Mouse (Mus musculus): Measurements from ENCODE around the gene Olfr44.

Olfr44 gene

DNA sequence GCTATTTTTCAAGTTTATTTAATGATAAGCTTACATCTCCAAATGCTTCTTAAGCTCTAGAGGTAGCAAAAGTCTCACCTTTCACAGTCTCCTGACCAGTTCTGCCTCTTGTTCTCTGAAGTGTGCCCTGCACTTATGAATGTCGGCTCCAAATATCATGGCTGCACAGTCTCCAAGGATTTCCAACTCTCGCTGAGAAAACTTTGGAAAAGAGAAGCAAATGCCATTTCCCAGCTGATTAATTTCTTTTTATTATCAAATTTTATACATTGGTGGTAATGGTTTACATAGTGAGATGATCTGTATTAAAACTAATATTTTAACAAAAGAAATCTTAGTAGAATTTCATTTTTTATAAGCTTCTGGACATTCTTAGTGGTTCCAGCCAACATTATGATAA, at the start of gene Olfr44:
Gene Olfr44 (minus strand): TSS at position 101 of the 400 bp plus-strand sequence.
- DNase-seq (ENCODE audit: extremely low spot score) = no peak

GRCm38 (mm10) chr9:39523616-39524285, 30.0 kb upstream of the Olfr44 start:
- no peak for DNase-seq (ENCODE audit: extremely low spot score)

GRCm38 (mm10) chr9:39518595-39518994, 24.8 kb upstream of the Olfr44 start:
- no peak for DNase-seq (ENCODE audit: extremely low spot score)

GRCm38 (mm10) chr9:39515531-39515930, 21.7 kb upstream of the Olfr44 start, which contains the start of gene Olfr957:
Olfr957 (minus strand) TSS chr9:39515809.
- DNase-seq (ENCODE audit: extremely low spot score) = no peak

- no peak for DNase-seq (ENCODE audit: extremely low spot score)
These were observed 15.6 kb upstream of the Olfr44 start for GRCm38 (mm10) chr9:39509412-39509811.

- DNase-seq (ENCODE audit: extremely low spot score) = peak; percentile 48
These were observed 15.2 kb upstream of the Olfr44 start for GRCm38 (mm10) chr9:39508998-39509397.

DNA sequence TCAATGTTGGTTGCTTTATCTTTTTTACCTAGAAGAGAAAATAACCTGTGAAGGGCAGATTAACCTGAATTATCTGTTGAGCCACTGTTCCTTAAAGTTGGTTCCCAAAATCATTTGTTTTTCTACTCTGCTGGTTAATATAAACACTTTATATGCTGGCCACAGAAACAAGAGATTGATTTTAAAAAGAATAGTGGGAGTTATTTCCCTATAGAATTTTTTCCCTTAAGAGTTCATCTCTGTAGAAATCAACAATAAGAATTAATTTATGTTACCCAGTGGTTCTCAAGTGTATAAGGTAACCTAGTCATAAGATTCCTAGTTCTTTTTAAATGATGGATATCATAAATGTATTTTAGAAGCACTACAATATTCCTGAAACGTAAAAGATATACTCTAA, 22.0 kb downstream of the Olfr44 start, which contains the start of gene Olfr955:
Gene Olfr955 (minus strand): TSS at position 101 of the 400 bp plus-strand sequence.
- DNase-seq (ENCODE audit: extremely low spot score) = no peak

GRCm38 (mm10) chr9:39456401-39456800, 37.4 kb downstream of the Olfr44 start, which contains the start of gene Olfr954:
Olfr954 (plus strand) TSS chr9:39456701.
- DNase-seq (ENCODE audit: extremely low spot score) = no peak

Data from embryo, embryonic 9.5 days (tissue).